Mouse (Mus musculus) C2C12 (cell line): ENCODE measurements around the gene Nav2. TPM values are rescaled to one million over a fixed set of nuclear protein-coding genes. Genes with fewer than 3 reads are reported as not detected.

Source experiments
- H3K27me3 ChIP-seq: one replicate; pipeline ENCODE4 v1.6.1; 2011; ENCODE audit not compliant: control insufficient read depth, insufficient read depth, insufficient read length
- H3K36me3 ChIP-seq: one replicate; pipeline ENCODE4 v1.6.1; 2011; ENCODE audit not compliant: control insufficient read depth, insufficient read depth
- H3K4me3 ChIP-seq: one replicate; pipeline ENCODE4 v1.5.1; 2011; ENCODE audit warnings: mild to moderate bottlenecking, control low read depth; ENCODE audit not compliant: poor library complexity, insufficient read depth, severe bottlenecking
- H3K79me2 ChIP-seq: one replicate; pipeline ENCODE4 v1.6.1; 2011; ENCODE audit not compliant: control insufficient read depth, insufficient read depth
- H3K79me3 ChIP-seq: one replicate; pipeline ENCODE4 v1.6.1; 2011; ENCODE audit warnings: low read depth, control low read depth
- H3ac ChIP-seq: one replicate; pipeline ENCODE3; 2011; ENCODE audit warnings: low read depth; ENCODE audit not compliant: control insufficient read depth, insufficient read length
- CEBPB ChIP-seq: IDR thresholded peaks from one replicate; pipeline ENCODE4 v1.6.1; 2011; ENCODE audit warnings: low read depth, mild to moderate bottlenecking, control low read depth, moderate library complexity
- CTCF ChIP-seq: IDR thresholded peaks from one replicate; pipeline ENCODE4 v1.5.1; 2011; ENCODE audit not compliant: control insufficient read depth, insufficient read depth, insufficient read length
- FOSL1 ChIP-seq: IDR thresholded peaks from one replicate; pipeline ENCODE4 v1.8.0; 2011; ENCODE audit warnings: mild to moderate bottlenecking, low read length; ENCODE audit not compliant: poor library complexity, insufficient read depth, severe bottlenecking
- MAX ChIP-seq: IDR thresholded peaks from one replicate; pipeline ENCODE4 v1.6.1; 2011; ENCODE audit warnings: mild to moderate bottlenecking, control low read depth
- MYOD1 ChIP-seq: IDR thresholded peaks from one replicate; pipeline ENCODE4 v1.6.1; 2011; ENCODE audit warnings: low read depth; ENCODE audit not compliant: control insufficient read depth, insufficient read length
- MYOG ChIP-seq: IDR thresholded peaks from one replicate; pipeline ENCODE4 v1.6.1; 2011; ENCODE audit not compliant: control insufficient read depth, insufficient read length; ENCODE audit errors: extremely low read depth
- USF1 ChIP-seq: IDR thresholded peaks from one replicate; pipeline ENCODE4 v1.6.1; 2011; ENCODE audit warnings: low read depth, mild to moderate bottlenecking, control low read depth, moderate library complexity
- polyA plus RNA-seq: library from polyadenylated mRNA; unstranded; fragments of >200 nt; fragmentation: generic; extraction: Trizol; gene quantifications from one replicate; pipeline ENCODE4 v1.2.1, GENCODE M21; 2012; ENCODE audit warnings: missing spikeins

Nav2 gene
- polyA plus RNA-seq, 1 experiment: 4.7 TPM

- no peak overlapping the region for H3K4me3 ChIP-seq
- no peaks in the 10 kb centered on the region for H3K27me3 ChIP-seq
- no peaks in the 10 kb centered on the region for H3K79me3 ChIP-seq
- TF ChIP-seq CEBPB (no peak), MAX (no peak)
- no peaks in the 10 kb centered on the region for H3K36me3 ChIP-seq
- H3ac ChIP-seq: no peak overlapping the region
- H3K79me2 ChIP-seq: no peaks in the 10 kb centered on the region
These were observed 485.3 kb downstream of the Nav2 start for GRCm38 (mm10) chr7:49393857-49394256.

GRCm38 (mm10) chr7:49396202-49396601 lies 487.7 kb downstream of the Nav2 start:
- H3ac ChIP-seq: no peak overlapping the region

GRCm38 (mm10) chr7:49397441-49398003 lies 489.0 kb downstream of the Nav2 start:
- H3K27me3 ChIP-seq: no peaks in the 10 kb centered on the region
- TF ChIP-seq CTCF: no peak
- no peak for TF ChIP-seq MYOD1
- no peak for TF ChIP-seq MAX
- no peak for TF ChIP-seq USF1
- TF ChIP-seq CEBPB: no peak
- no peak for TF ChIP-seq MYOG
- H3ac ChIP-seq: no peak overlapping the region
- H3K36me3 ChIP-seq: no peaks in the 10 kb centered on the region
- H3K79me2 ChIP-seq: no peaks in the 10 kb centered on the region
- H3K79me3 ChIP-seq: no peaks in the 10 kb centered on the region
- no peak overlapping the region for H3K4me3 ChIP-seq

More at GRCm38 (mm10) chr7:49396202-49396601, 487.7 kb downstream of the Nav2 start:
- Histone ChIP-seq H3K4me3 (no peak overlapping the region), H3K27me3 (no peaks in the 10 kb centered on the region), H3K36me3 (no peaks in the 10 kb centered on the region), H3K79me3 (no peaks in the 10 kb centered on the region), H3K79me2 (no peaks in the 10 kb centered on the region)
- TF ChIP-seq USF1 (no peak), CTCF (no peak), MAX (no peak), CEBPB (no peak), MYOG (no peak), FOSL1 (no peak), MYOD1 (no peak)

- no peak for TF ChIP-seq CEBPB
- no peak for TF ChIP-seq CTCF
- no peak for TF ChIP-seq FOSL1
- no peak for TF ChIP-seq MYOD1
- TF ChIP-seq MAX: no peak
- no peak for TF ChIP-seq USF1
- TF ChIP-seq MYOG: no peak
- H3K36me3 ChIP-seq: no peaks in the 10 kb centered on the region
- no peak overlapping the region for H3ac ChIP-seq
- no peak overlapping the region for H3K4me3 ChIP-seq
- H3K27me3 ChIP-seq: no peaks in the 10 kb centered on the region
- no peaks in the 10 kb centered on the region for H3K79me3 ChIP-seq
- no peaks in the 10 kb centered on the region for H3K79me2 ChIP-seq
These were observed 489.6 kb downstream of the Nav2 start for GRCm38 (mm10) chr7:49398020-49398516.

- Histone ChIP-seq H3K4me3 (no peak overlapping the region), H3ac (no peak overlapping the region), H3K27me3 (no peaks in the 10 kb centered on the region), H3K36me3 (no peaks in the 10 kb centered on the region), H3K79me3 (no peaks in the 10 kb centered on the region), H3K79me2 (no peaks in the 10 kb centered on the region)
- TF ChIP-seq CEBPB (no peak), CTCF (peak; percentile 26)
These were observed 490.8 kb downstream of the Nav2 start for GRCm38 (mm10) chr7:49399314-49399713.

GRCm38 (mm10) chr7:49400463-49400862 lies 491.9 kb downstream of the Nav2 start:
- H3K4me3 ChIP-seq: no peak overlapping the region

More at GRCm38 (mm10) chr7:49400463-49400862, 491.9 kb downstream of the Nav2 start:
- Histone ChIP-seq H3K36me3 (no peaks in the 10 kb centered on the region), H3K79me3 (no peaks in the 10 kb centered on the region), H3K27me3 (no peaks in the 10 kb centered on the region), H3K79me2 (no peaks in the 10 kb centered on the region), H3ac (no peak overlapping the region)
- no peak for TF ChIP-seq MYOG
- no peak for TF ChIP-seq CTCF
- TF ChIP-seq USF1: no peak
- TF ChIP-seq FOSL1: no peak
- TF ChIP-seq CEBPB: no peak
- TF ChIP-seq MYOD1: no peak
- no peak for TF ChIP-seq MAX
